Mouse (Mus musculus): ENCODE results near the gene Rhov. TPM values are rescaled to one million over a fixed set of nuclear protein-coding genes. Genes with fewer than 3 reads are reported as not detected.

Gene Rhov
- polyA plus RNA-seq, 1 experiment from 2014 or later = 2.2 TPM

- H3K4me3 ChIP-seq (ENCODE audit: low read depth, low read length) = no peak overlapping the region
- H3K4me2 ChIP-seq (ENCODE audit: low read depth, low read length) = no peak overlapping the region
- H3K27me3 ChIP-seq (ENCODE audit: control insufficient read depth, insufficient read depth, low read length) = no peaks in the 10 kb centered on the region
- 89% methylated on average over 5 of the region's 5 CpGs for WGBS
- peaks cover 2% of the 10 kb centered on the region for H3K36me3 ChIP-seq (replicated peaks; ENCODE audit: control insufficient read depth, insufficient read depth, low read depth, low read length)
- no peaks in the 10 kb centered on the region for H3K4me1 ChIP-seq (ENCODE audit: control insufficient read depth, insufficient read depth, low read length)
- DNase-seq (ENCODE audit: low spot score) = no peak
- no peak for ATAC-seq (replicated peaks; ENCODE audit: insufficient number of reproducible peaks, low FRiP score, low TSS enrichment, low read depth)
- no peak overlapping the region for H3K27ac ChIP-seq (replicated peaks; ENCODE audit: low read depth, low read length)
- no peaks in the 10 kb centered on the region for H3K9me3 ChIP-seq (replicated peaks; ENCODE audit: control insufficient read depth, low read length)
- no peak overlapping the region for H3K9ac ChIP-seq (replicated peaks; ENCODE audit: low read length)
Measured at GRCm38 (mm10) chr2:119287372-119287771, 16.3 kb upstream of the Rhov start.

DNA sequence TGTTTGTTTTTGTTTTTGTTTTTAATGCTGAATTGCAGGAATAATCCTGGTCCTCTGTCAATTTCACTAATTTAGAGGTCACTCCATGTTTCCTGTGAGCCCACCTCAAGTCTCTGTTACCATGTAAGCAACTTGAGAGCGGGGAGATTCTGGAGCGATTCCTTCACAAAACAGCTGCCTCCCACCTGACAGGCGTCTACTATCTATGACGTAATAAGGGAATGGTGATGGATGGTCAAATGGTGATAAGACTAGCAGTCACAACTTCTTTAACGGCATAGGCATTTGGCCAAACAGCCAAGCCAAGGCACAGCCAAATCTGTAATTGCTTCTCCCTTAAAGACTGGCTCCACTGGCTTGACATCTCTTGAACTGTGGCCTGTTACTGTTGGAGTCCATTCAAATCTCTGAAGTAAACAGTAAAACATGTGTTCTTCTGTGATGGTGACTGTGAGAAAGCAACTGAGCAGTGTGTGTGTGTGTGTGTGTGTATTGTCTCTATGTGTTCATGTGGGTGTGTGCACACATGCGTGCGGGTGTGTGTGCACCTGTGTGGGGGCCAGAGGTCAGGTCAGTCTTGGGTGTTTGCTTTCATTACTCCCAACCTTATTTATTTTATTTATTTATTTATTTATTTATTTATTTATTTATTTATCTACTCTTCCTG is 11.0 kb upstream of the Rhov start:
- DNase-seq (ENCODE audit: low spot score) = no peak
- no peaks in the 10 kb centered on the region for H3K9me3 ChIP-seq (replicated peaks; ENCODE audit: control insufficient read depth, low read length)
- no peaks in the 10 kb centered on the region for H3K27me3 ChIP-seq (ENCODE audit: control insufficient read depth, insufficient read depth, low read length)
- H3K4me3 ChIP-seq (ENCODE audit: low read depth, low read length) = no peak overlapping the region
- H3K4me2 ChIP-seq (ENCODE audit: low read depth, low read length) = no peak overlapping the region
- no peak overlapping the region for H3K27ac ChIP-seq (replicated peaks; ENCODE audit: low read depth, low read length)
- 89% methylated on average over 7 of the region's 7 CpGs for WGBS
- no peak for ATAC-seq (replicated peaks; ENCODE audit: insufficient number of reproducible peaks, low FRiP score, low TSS enrichment, low read depth)
- no peaks in the 10 kb centered on the region for H3K4me1 ChIP-seq (ENCODE audit: control insufficient read depth, insufficient read depth, low read length)
- no peaks in the 10 kb centered on the region for H3K36me3 ChIP-seq (replicated peaks; ENCODE audit: control insufficient read depth, insufficient read depth, low read depth, low read length)
- H3K9ac ChIP-seq (replicated peaks; ENCODE audit: low read length) = no peak overlapping the region

DNA sequence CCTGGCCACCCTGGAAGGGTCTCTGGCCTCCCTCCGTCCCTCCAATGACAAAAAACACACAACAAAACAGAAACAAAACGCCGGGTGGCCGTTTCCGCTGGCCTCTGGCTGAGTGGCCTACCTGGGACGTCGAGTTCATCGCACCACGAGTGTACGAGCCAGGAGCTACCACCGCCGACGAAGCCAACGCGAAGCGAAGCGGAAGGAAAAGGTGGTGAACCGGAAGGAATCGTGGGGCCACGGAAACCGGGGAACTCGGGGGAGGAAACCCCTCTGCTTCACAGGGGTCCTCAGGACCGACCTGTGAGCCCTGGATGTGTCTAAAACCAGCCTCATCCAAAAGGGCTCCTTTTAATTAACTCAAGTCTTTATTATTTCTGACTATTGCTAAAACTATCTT is 6.7 kb upstream of the Rhov start:
- ATAC-seq (replicated peaks; ENCODE audit: insufficient number of reproducible peaks, low FRiP score, low TSS enrichment, low read depth) (no peak), DNase-seq (ENCODE audit: low spot score) (no peak)
- Histone ChIP-seq H3K4me2 (ENCODE audit: low read depth, low read length) (no peak overlapping the region), H3K9ac (replicated peaks; ENCODE audit: low read length) (no peak overlapping the region), H3K27ac (replicated peaks; ENCODE audit: low read depth, low read length) (no peak overlapping the region), H3K4me1 (ENCODE audit: control insufficient read depth, insufficient read depth, low read length) (no peaks in the 10 kb centered on the region), H3K4me3 (ENCODE audit: low read depth, low read length) (no peak overlapping the region), H3K9me3 (replicated peaks; ENCODE audit: control insufficient read depth, low read length) (no peaks in the 10 kb centered on the region), H3K36me3 (replicated peaks; ENCODE audit: control insufficient read depth, insufficient read depth, low read depth, low read length) (no peaks in the 10 kb centered on the region), H3K27me3 (ENCODE audit: control insufficient read depth, insufficient read depth, low read length) (no peaks in the 10 kb centered on the region; the same call in 1 of the 2 replicates)
- 89% methylated on average over 23 of the region's 23 CpGs for WGBS

GRCm38 (mm10) chr2:119276926-119277325 is 5.9 kb upstream of the Rhov start:
- WGBS = 80% methylated on average over 7 of the region's 7 CpGs
- no peaks in the 10 kb centered on the region; the same call in 1 of the 2 replicates for H3K27me3 ChIP-seq (ENCODE audit: control insufficient read depth, insufficient read depth, low read length)
- no peaks in the 10 kb centered on the region for H3K9me3 ChIP-seq (replicated peaks; ENCODE audit: control insufficient read depth, low read length)
- H3K4me1 ChIP-seq (ENCODE audit: control insufficient read depth, insufficient read depth, low read length) = no peaks in the 10 kb centered on the region
- H3K36me3 ChIP-seq (replicated peaks; ENCODE audit: control insufficient read depth, insufficient read depth, low read depth, low read length) = no peaks in the 10 kb centered on the region
- no peak for DNase-seq (ENCODE audit: low spot score)
- no peak overlapping the region for H3K4me3 ChIP-seq (ENCODE audit: low read depth, low read length)
- ATAC-seq (replicated peaks; ENCODE audit: insufficient number of reproducible peaks, low FRiP score, low TSS enrichment, low read depth) = no peak
- no peak overlapping the region for H3K4me2 ChIP-seq (ENCODE audit: low read depth, low read length)
- H3K27ac ChIP-seq (replicated peaks; ENCODE audit: low read depth, low read length) = no peak overlapping the region
- no peak overlapping the region for H3K9ac ChIP-seq (replicated peaks; ENCODE audit: low read length)

- WGBS = 80% methylated on average over 1 of the region's 1 CpGs
- Histone ChIP-seq H3K4me1 (ENCODE audit: control insufficient read depth, insufficient read depth, low read length) (no peaks in the 10 kb centered on the region; the same call in 1 of the 2 replicates), H3K9ac (replicated peaks; ENCODE audit: low read length) (no peak overlapping the region), H3K36me3 (replicated peaks; ENCODE audit: control insufficient read depth, insufficient read depth, low read depth, low read length) (no peaks in the 10 kb centered on the region), H3K27me3 (ENCODE audit: control insufficient read depth, insufficient read depth, low read length) (peaks cover 13% of the 10 kb centered on the region), H3K9me3 (replicated peaks; ENCODE audit: control insufficient read depth, low read length) (no peaks in the 10 kb centered on the region), H3K27ac (replicated peaks; ENCODE audit: low read depth, low read length) (no peak overlapping the region), H3K4me3 (ENCODE audit: low read depth, low read length) (no peak overlapping the region), H3K4me2 (ENCODE audit: low read depth, low read length) (no peak overlapping the region)
- ATAC-seq (replicated peaks; ENCODE audit: insufficient number of reproducible peaks, low FRiP score, low TSS enrichment, low read depth) (no peak), DNase-seq (ENCODE audit: low spot score) (no peak)
Measured at GRCm38 (mm10) chr2:119274126-119274525, 3.1 kb upstream of the Rhov start.

DNA sequence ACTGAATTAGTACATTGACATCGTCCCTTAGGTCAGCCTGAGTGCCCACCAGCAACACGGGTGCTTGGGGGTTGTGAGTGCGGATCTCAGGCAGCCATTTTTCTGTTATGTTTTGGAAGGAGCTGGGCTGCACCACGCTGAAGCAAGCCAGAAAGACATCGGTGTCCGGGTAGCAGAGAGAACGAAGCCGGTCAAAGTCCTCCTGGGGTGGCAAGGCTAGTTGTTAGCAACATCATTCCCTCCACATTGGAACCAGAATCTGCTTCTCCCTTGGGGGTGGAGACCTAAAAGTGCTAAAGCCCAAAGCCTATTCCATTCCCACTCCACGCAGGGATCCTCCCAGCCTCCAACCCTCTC is 808 bp downstream of the Rhov start:
- H3K27ac ChIP-seq (replicated peaks; ENCODE audit: low read depth, low read length) = no peak overlapping the region
- H3K4me1 ChIP-seq (ENCODE audit: control insufficient read depth, insufficient read depth, low read length) = no peaks in the 10 kb centered on the region; the same call in 1 of the 2 replicates
- H3K36me3 ChIP-seq (replicated peaks; ENCODE audit: control insufficient read depth, insufficient read depth, low read depth, low read length) = no peaks in the 10 kb centered on the region
- 48% methylated on average over 9 of the region's 9 CpGs for WGBS
- H3K9ac ChIP-seq (replicated peaks; ENCODE audit: low read length) = peak overlapping the region; percentile 55
- no peak for DNase-seq (ENCODE audit: low spot score)
- H3K4me3 ChIP-seq (ENCODE audit: low read depth, low read length) = peak overlapping the region; percentile 54; the same call in 1 of the 2 replicates
- H3K9me3 ChIP-seq (replicated peaks; ENCODE audit: control insufficient read depth, low read length) = no peaks in the 10 kb centered on the region
- ATAC-seq (replicated peaks; ENCODE audit: insufficient number of reproducible peaks, low FRiP score, low TSS enrichment, low read depth) = no peak
- H3K27me3 ChIP-seq (ENCODE audit: control insufficient read depth, insufficient read depth, low read length) = peaks cover 13% of the 10 kb centered on the region
- H3K4me2 ChIP-seq (ENCODE audit: low read depth, low read length) = peak overlapping the region; percentile 97

DNA sequence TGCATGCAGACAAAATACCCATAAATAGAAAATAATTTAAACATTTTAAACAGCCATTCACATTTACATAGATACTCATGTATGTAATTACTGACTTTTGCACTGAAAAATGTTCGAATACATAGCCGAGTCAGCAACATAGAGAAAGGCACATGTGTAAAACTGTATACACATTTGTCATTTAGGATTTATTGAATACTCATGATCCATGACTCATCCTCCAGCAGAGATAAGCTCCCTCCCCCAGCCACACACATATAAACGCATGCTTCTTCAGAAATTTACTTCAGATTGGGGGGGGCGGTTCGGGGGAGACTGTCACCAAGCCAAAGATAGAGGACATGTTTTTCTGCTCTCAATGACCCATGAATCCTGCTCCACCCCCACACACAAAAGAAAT is 7.3 kb downstream of the Rhov start:
- Histone ChIP-seq H3K4me3 (ENCODE audit: low read depth, low read length) (no peak overlapping the region), H3K9me3 (replicated peaks; ENCODE audit: control insufficient read depth, low read length) (no peaks in the 10 kb centered on the region), H3K9ac (replicated peaks; ENCODE audit: low read length) (no peak overlapping the region), H3K4me2 (ENCODE audit: low read depth, low read length) (no peak overlapping the region), H3K36me3 (replicated peaks; ENCODE audit: control insufficient read depth, insufficient read depth, low read depth, low read length) (no peaks in the 10 kb centered on the region), H3K27ac (replicated peaks; ENCODE audit: low read depth, low read length) (no peak overlapping the region), H3K27me3 (ENCODE audit: control insufficient read depth, insufficient read depth, low read length) (no peaks in the 10 kb centered on the region), H3K4me1 (ENCODE audit: control insufficient read depth, insufficient read depth, low read length) (no peaks in the 10 kb centered on the region)
- ATAC-seq (replicated peaks; ENCODE audit: insufficient number of reproducible peaks, low FRiP score, low TSS enrichment, low read depth) (no peak), DNase-seq (ENCODE audit: low spot score) (no peak)
- 80% methylated on average over 5 of the region's 5 CpGs for WGBS

- WGBS = 24% methylated on average over 8 of the region's 8 CpGs
- peak; percentile 18 for DNase-seq (ENCODE audit: low spot score)
- H3K4me1 ChIP-seq (ENCODE audit: control insufficient read depth, insufficient read depth, low read length) = no peaks in the 10 kb centered on the region
- H3K27me3 ChIP-seq (ENCODE audit: control insufficient read depth, insufficient read depth, low read length) = no peaks in the 10 kb centered on the region
- no peaks in the 10 kb centered on the region for H3K36me3 ChIP-seq (replicated peaks; ENCODE audit: control insufficient read depth, insufficient read depth, low read depth, low read length)
- ATAC-seq (replicated peaks; ENCODE audit: insufficient number of reproducible peaks, low FRiP score, low TSS enrichment, low read depth) = no peak
- no peaks in the 10 kb centered on the region for H3K9me3 ChIP-seq (replicated peaks; ENCODE audit: control insufficient read depth, low read length)
- H3K9ac ChIP-seq (replicated peaks; ENCODE audit: low read length) = no peak overlapping the region
- no peak overlapping the region for H3K4me3 ChIP-seq (ENCODE audit: low read depth, low read length)
- no peak overlapping the region for H3K27ac ChIP-seq (replicated peaks; ENCODE audit: low read depth, low read length)
- 0 out of 2 replicates have a peak overlapping the region, but pooled peaks have one; percentile 11 for H3K4me2 ChIP-seq (ENCODE audit: low read depth, low read length)
Measured at GRCm38 (mm10) chr2:119262978-119263377, 8.1 kb downstream of the Rhov start.

All from embryonic facial prominence, embryonic 11.5 days (tissue).